Mouse (Mus musculus) spleen, adult 18-20 months (tissue): ENCODE results near the gene Hjurp.

Source experiments
- DNase-seq, 2 experiments: peaks; one replicate each; pipeline ENCODE4 v3.0.0; 2022; ENCODE audit warnings: mixed read lengths in 2 of 2

Hjurp gene

GRCm38 (mm10) chr1:88297480-88298258, 20.2 kb upstream of the Hjurp start:
- no peak for DNase-seq

- DNase-seq, result no peak
Observed at GRCm38 (mm10) chr1:88296171-88296920, 18.9 kb upstream of the Hjurp start.

GRCm38 (mm10) chr1:88294650-88295049, 17.2 kb upstream of the Hjurp start:
- DNase-seq, result no peak

- no peak for DNase-seq
Observed at GRCm38 (mm10) chr1:88292057-88292456, 14.6 kb upstream of the Hjurp start.

- no peak for DNase-seq
Observed at GRCm38 (mm10) chr1:88291409-88292005, 14.1 kb upstream of the Hjurp start.

- DNase-seq, result no peak
Observed at GRCm38 (mm10) chr1:88290511-88290910, 13.1 kb upstream of the Hjurp start.

GRCm38 (mm10) chr1:88289917-88290316, 12.5 kb upstream of the Hjurp start:
- peak; percentile 44 to 70 for DNase-seq

GRCm38 (mm10) chr1:88289152-88289551, 11.7 kb upstream of the Hjurp start:
- DNase-seq, result no peak

GRCm38 (mm10) chr1:88288789-88289127, 11.3 kb upstream of the Hjurp start:
- DNase-seq, result no peak

- DNase-seq, result no peak
Observed at GRCm38 (mm10) chr1:88288056-88288788, 10.8 kb upstream of the Hjurp start.

- DNase-seq, result peak in 1 of 2 experiments; percentile 68
Observed at GRCm38 (mm10) chr1:88287697-88287980, 10.2 kb upstream of the Hjurp start.

GRCm38 (mm10) chr1:88286887-88287696, 9.7 kb upstream of the Hjurp start:
- DNase-seq, result no peak

- DNase-seq, result no peak
Observed at GRCm38 (mm10) chr1:88286136-88286845, 8.9 kb upstream of the Hjurp start.

- DNase-seq, result no peak
Observed at GRCm38 (mm10) chr1:88285652-88286051, 8.2 kb upstream of the Hjurp start.

GRCm38 (mm10) chr1:88284946-88285320, 7.5 kb upstream of the Hjurp start:
- DNase-seq, result no peak

- no peak for DNase-seq
Observed at GRCm38 (mm10) chr1:88284228-88284945, 7.0 kb upstream of the Hjurp start.

GRCm38 (mm10) chr1:88283376-88284227, 6.2 kb upstream of the Hjurp start:
- DNase-seq, result no peak

- DNase-seq, result no peak
Observed at GRCm38 (mm10) chr1:88282301-88282700, 4.9 kb upstream of the Hjurp start.

- peak in 1 of 2 experiments; percentile 8 for DNase-seq
Observed at GRCm38 (mm10) chr1:88280006-88280690, 2.7 kb upstream of the Hjurp start.
